Mouse (Mus musculus) forebrain, embryonic 16.5 days (tissue): ENCODE measurements at regions not wholly inside any gene's neighbourhood (a gene's known extent, or its start where the extent isn't known, plus 50 kb on each side); places are given as distances from the start of the nearest gene placed in this dataset.
"Not testable (repeated sequence)": the region's sequence is repeated elsewhere in the genome, so short reads cannot be mapped to it uniquely, and the experiment has no call there.

Experiments used
- ATAC-seq: fragments of 200-750 bp; cut with Nextera tagmentation; 2 replicates; pipeline ENCODE4 v1.8.0; 2017; ENCODE audit warnings: mild to moderate bottlenecking, moderate library complexity
- H3K27ac ChIP-seq: fragments of 300-500 bp; sonication (generic); 2 replicates; pipeline ENCODE4 v1.5.1; 2014; ENCODE audit warnings: low read length, control low read depth
- H3K27me3 ChIP-seq: fragments of 300-500 bp; sonication (generic); replicated peaks from 2 replicates; pipeline ENCODE4 v1.6.1; 2014; ENCODE audit warnings: low read length; ENCODE audit not compliant: control insufficient read depth, insufficient read depth
- H3K36me3 ChIP-seq: fragments of 300-500 bp; sonication (generic); 2 replicates; pipeline ENCODE4 v1.6.1; 2014; ENCODE audit not compliant: control insufficient read depth, insufficient read depth
- H3K4me1 ChIP-seq: fragments of 300-500 bp; sonication (generic); replicated peaks from 2 replicates; pipeline ENCODE4 v1.6.1; 2014; ENCODE audit warnings: low read length; ENCODE audit not compliant: control insufficient read depth, insufficient read depth
- H3K4me2 ChIP-seq: fragments of 300-500 bp; sonication (generic); 2 replicates; pipeline ENCODE4 v1.6.1; 2014; ENCODE audit warnings: mild to moderate bottlenecking, low read length, control low read depth
- H3K4me3 ChIP-seq: fragments of 300-500 bp; sonication (generic); replicated peaks from 2 replicates; pipeline ENCODE4 v1.5.1; 2014; ENCODE audit warnings: mild to moderate bottlenecking, low read length, control low read depth
- H3K9ac ChIP-seq: fragments of 300-500 bp; sonication (generic); replicated peaks from 2 replicates; pipeline ENCODE4 v1.6.1; 2014; ENCODE audit warnings: low read depth, low read length, control low read depth
- H3K9me3 ChIP-seq: fragments of 300-500 bp; sonication (generic); 2 replicates; pipeline ENCODE4 v1.6.1; 2016; ENCODE audit warnings: low read length; ENCODE audit not compliant: control insufficient read depth
- WGBS: fragments of 180-500 bp; shearing (Covaris S2); extraction: QIAGEN DNeasy Blood & Tissue Kit; methylation state at CpG from one replicate; pipeline ENCODE4 v1.1.7; 2014; 5-methylcytosine and 5-hydroxymethylcytosine counted together

DNA sequence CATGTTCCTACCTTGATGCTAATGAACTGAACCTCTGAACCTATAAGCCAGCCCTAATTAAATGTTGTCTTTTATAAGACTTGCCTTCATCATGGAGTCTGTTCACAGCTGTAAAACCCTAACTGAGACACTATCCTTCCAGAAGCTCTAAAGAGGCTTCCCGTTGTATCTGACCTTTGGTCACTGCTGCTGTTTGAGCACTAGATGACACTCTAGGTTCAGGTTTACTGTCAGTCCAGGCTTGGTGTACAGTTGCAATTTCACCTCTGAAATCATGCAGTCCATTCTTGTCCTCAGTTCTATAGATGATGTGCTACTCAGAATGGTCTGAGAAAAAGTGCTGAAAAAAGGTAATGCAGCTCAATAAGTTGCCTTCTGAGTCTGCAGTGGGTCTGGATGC, 221.9 kb upstream of the Zpld1 start:
- Histone ChIP-seq H3K4me3 (no peak overlapping the region), H3K9ac (no peak overlapping the region), H3K27me3 (no peaks in the 10 kb centered on the region), H3K36me3 (no peaks in the 10 kb centered on the region), H3K4me1 (peaks cover 5% of the 10 kb centered on the region; the same call in 1 of the 2 replicates), H3K4me2 (no peak overlapping the region), H3K27ac (no peak overlapping the region), H3K9me3 (no peaks in the 10 kb centered on the region)
- no peak for ATAC-seq
- WGBS, result 84% methylated on average over 1 of the region's 1 CpGs

DNA sequence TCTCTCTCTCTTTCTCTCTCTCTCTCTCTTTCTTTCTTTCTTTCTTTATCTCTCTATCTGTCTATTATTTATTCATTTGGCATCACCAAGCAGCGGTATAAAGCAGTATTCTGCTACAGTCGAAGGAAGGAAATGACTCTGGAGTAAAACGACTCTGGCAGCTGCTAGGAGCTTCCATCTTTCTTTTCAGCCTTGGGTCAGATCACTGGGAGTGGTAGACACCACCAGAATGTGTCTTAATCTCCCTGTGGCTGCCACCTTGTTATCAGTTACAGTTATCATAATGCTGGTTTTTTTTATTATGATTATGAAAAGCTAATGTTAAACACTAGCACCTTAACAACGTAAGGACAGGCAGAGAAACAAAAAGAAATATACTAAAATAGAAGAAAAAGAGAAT, 219.2 kb upstream of the Zpld1 start:
- no peaks in the 10 kb centered on the region for H3K9me3 ChIP-seq

GRCm38 (mm10) chr16:55515228-55515696, 217.5 kb upstream of the Zpld1 start:
- H3K4me2 ChIP-seq, result peak overlapping the region; percentile 60
- H3K4me3 ChIP-seq, result peak overlapping the region; percentile 37
- WGBS, result 12% methylated on average over 16 of the region's 16 CpGs
- no peaks in the 10 kb centered on the region for H3K9me3 ChIP-seq
- H3K9ac ChIP-seq, result peak overlapping the region; percentile 57
- peak; percentile 69 for ATAC-seq
- no peaks in the 10 kb centered on the region for H3K36me3 ChIP-seq
- peaks cover 5% of the 10 kb centered on the region; the same call in 1 of the 2 replicates for H3K4me1 ChIP-seq
- H3K27me3 ChIP-seq, result no peaks in the 10 kb centered on the region
- H3K27ac ChIP-seq, result no peak overlapping the region

More for the DNA sequence above, 219.2 kb upstream of the Zpld1 start:
- peaks cover 5% of the 10 kb centered on the region; the same call in 1 of the 2 replicates for H3K4me1 ChIP-seq
- H3K4me3 ChIP-seq, result no peak overlapping the region
- ATAC-seq, result no peak
- H3K27me3 ChIP-seq, result no peaks in the 10 kb centered on the region
- WGBS, result 80% methylated on average over 4 of the region's 4 CpGs
- no peak overlapping the region for H3K4me2 ChIP-seq
- no peak overlapping the region for H3K9ac ChIP-seq
- no peaks in the 10 kb centered on the region for H3K36me3 ChIP-seq
- H3K27ac ChIP-seq, result no peak overlapping the region

DNA sequence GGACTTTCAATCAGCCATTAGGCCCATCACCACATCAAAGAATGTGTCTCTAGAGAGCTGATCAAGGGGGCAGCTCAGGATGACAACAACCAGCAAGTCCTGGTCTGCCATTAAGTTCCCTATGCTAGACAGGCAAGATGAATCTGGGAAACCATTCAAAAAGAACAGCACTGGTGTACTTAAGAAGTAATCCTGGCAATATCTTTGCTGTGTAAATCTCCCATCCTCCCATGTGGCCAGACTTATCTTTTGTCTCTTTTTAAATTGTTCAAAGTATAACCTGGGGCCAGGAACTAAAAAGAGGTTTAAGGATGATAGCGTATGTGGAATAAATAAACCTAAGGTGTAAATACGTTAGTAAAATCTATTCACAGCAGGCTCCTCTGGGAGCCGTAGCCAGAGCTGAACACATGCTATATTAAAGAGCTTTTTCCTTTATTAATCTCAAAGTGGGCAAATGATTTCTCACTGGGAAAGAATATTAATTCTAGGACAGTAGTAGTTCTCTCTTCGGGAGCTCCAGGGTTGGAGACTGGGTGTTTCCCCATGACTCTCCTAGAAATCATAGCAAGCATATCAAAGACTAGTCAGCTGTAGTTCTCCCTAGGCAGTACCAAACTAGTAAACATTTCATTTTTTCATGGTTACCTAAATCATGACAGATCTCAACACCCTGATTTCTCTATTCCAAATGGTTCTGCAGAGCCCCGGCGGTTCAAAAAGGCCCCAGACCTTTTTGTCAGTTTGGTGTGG, 216.8 kb upstream of the Zpld1 start:
- Histone ChIP-seq H3K4me3 (peak overlapping the region; percentile 37), H3K27ac (no peak overlapping the region), H3K36me3 (no peaks in the 10 kb centered on the region), H3K27me3 (no peaks in the 10 kb centered on the region), H3K4me1 (peaks cover 5% of the 10 kb centered on the region; the same call in 1 of the 2 replicates), H3K4me2 (peak overlapping the region; percentile 60), H3K9me3 (no peaks in the 10 kb centered on the region), H3K9ac (peak overlapping the region; percentile 57; the same call in 1 of the 2 replicates)
- WGBS, result 58% methylated on average over 6 of the region's 6 CpGs
- peak; percentile 15; the same call in 1 of the 2 replicates for ATAC-seq

- no peak overlapping the region for H3K27ac ChIP-seq
- no peaks in the 10 kb centered on the region for H3K9me3 ChIP-seq
- no peaks in the 10 kb centered on the region for H3K36me3 ChIP-seq
- no peak for ATAC-seq
- no peak overlapping the region for H3K4me3 ChIP-seq
- H3K27me3 ChIP-seq, result no peaks in the 10 kb centered on the region
- H3K4me1 ChIP-seq, result no peaks in the 10 kb centered on the region
- 89% methylated on average over 6 of the region's 6 CpGs for WGBS
- H3K4me2 ChIP-seq, result no peak overlapping the region
- H3K9ac ChIP-seq, result no peak overlapping the region
Measured at GRCm38 (mm10) chr16:55504796-55505413, 207.1 kb upstream of the Zpld1 start.

DNA sequence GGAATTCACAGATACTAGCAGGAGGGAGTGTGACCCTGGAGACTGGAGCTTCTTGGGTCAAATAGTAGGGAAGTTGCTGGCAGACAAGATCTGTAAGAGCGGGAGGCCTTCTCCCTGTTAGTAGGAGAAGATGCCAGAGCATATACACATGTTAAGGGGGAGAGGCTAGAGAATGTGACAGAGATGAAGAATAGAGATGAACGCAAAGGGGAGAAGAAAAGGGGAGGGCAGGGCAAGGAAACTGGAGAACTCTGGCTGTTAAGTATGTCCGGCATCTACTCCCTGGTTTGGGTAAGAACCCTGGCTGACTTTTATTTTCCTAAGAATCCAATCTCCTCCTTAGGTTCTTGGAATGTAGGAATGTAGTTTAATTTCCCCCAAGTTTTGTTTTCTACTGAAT, 206.5 kb upstream of the Zpld1 start:
- Histone ChIP-seq H3K36me3 (no peaks in the 10 kb centered on the region), H3K4me2 (no peak overlapping the region), H3K27me3 (no peaks in the 10 kb centered on the region), H3K4me1 (no peaks in the 10 kb centered on the region), H3K9ac (no peak overlapping the region), H3K4me3 (no peak overlapping the region), H3K9me3 (no peaks in the 10 kb centered on the region), H3K27ac (no peak overlapping the region)
- no peak for ATAC-seq
- 93% methylated on average over 3 of the region's 3 CpGs for WGBS

GRCm38 (mm10) chr16:55503273-55503672, 205.5 kb upstream of the Zpld1 start:
- no peaks in the 10 kb centered on the region for H3K4me1 ChIP-seq
- H3K4me3 ChIP-seq, result no peak overlapping the region
- H3K36me3 ChIP-seq, result no peaks in the 10 kb centered on the region
- H3K4me2 ChIP-seq, result no peak overlapping the region
- no peaks in the 10 kb centered on the region for H3K9me3 ChIP-seq
- H3K27ac ChIP-seq, result no peak overlapping the region
- H3K9ac ChIP-seq, result no peak overlapping the region
- H3K27me3 ChIP-seq, result no peaks in the 10 kb centered on the region
- ATAC-seq, result no peak

GRCm38 (mm10) chr16:55499831-55500230, 202.0 kb upstream of the Zpld1 start:
- H3K4me1 ChIP-seq, H3K4me3 ChIP-seq, H3K9ac ChIP-seq, H3K9me3 ChIP-seq, H3K27me3 ChIP-seq, H3K27ac ChIP-seq, H3K4me2 ChIP-seq, H3K36me3 ChIP-seq, ATAC-seq: not testable (repeated sequence)

GRCm38 (mm10) chr16:55495051-55495450, 197.3 kb upstream of the Zpld1 start:
- no peak overlapping the region for H3K4me3 ChIP-seq
- no peaks in the 10 kb centered on the region for H3K4me1 ChIP-seq
- H3K27me3 ChIP-seq, result no peaks in the 10 kb centered on the region
- ATAC-seq, result no peak
- no peak overlapping the region for H3K9ac ChIP-seq
- 86% methylated on average over 9 of the region's 10 CpGs for WGBS
- no peaks in the 10 kb centered on the region for H3K36me3 ChIP-seq
- no peak overlapping the region for H3K4me2 ChIP-seq
- H3K27ac ChIP-seq, result no peak overlapping the region
- peaks cover 2% of the 10 kb centered on the region; the same call in 1 of the 2 replicates for H3K9me3 ChIP-seq
